Mouse (Mus musculus) embryonic facial prominence, embryonic 11.5 days (tissue): ENCODE results near the gene Adcy1. TPM values are rescaled to one million over a fixed set of nuclear protein-coding genes. Genes with fewer than 3 reads are reported as not detected.
A peak's percentile ranks its signal among the peaks of the same experiment; 100 is the strongest.

ENCODE experiments used
- ATAC-seq: fragments of 200-750 bp; cut with Nextera tagmentation; replicated peaks from 2 replicates; pipeline ENCODE4 v1.8.0; 2017; ENCODE audit warnings: low read depth; ENCODE audit not compliant: insufficient number of reproducible peaks, low FRiP score, low TSS enrichment
- DNase-seq: peaks from one replicate; pipeline ENCODE4 v3.0.0-alpha.2; 2015; ENCODE audit warnings: low spot score
- H3K27ac ChIP-seq: fragments of 300-500 bp; sonication (generic); replicated peaks from 2 replicates; pipeline ENCODE4 v1.5.1; 2014; ENCODE audit warnings: mild to moderate bottlenecking, low read depth, low read length, control low read depth
- H3K27me3 ChIP-seq: fragments of 300-500 bp; sonication (generic); 2 replicates; pipeline ENCODE4 v1.6.1; 2014; ENCODE audit warnings: mild to moderate bottlenecking, low read length, moderate library complexity, mixed read lengths; ENCODE audit not compliant: control insufficient read depth, insufficient read depth
- H3K36me3 ChIP-seq: fragments of 300-500 bp; sonication (generic); replicated peaks from 2 replicates; pipeline ENCODE4 v1.6.1; 2014; ENCODE audit warnings: low read depth, mild to moderate bottlenecking, low read length, moderate library complexity, mixed read lengths; ENCODE audit not compliant: control insufficient read depth, insufficient read depth
- H3K4me1 ChIP-seq: fragments of 300-500 bp; sonication (generic); 2 replicates; pipeline ENCODE4 v1.6.1; 2014; ENCODE audit warnings: low read length, mixed read lengths; ENCODE audit not compliant: control insufficient read depth, insufficient read depth
- H3K4me2 ChIP-seq: fragments of 300-500 bp; sonication (generic); 2 replicates; pipeline ENCODE4 v1.6.1; 2014; ENCODE audit warnings: low read depth, mild to moderate bottlenecking, control low read depth, low read length, moderate library complexity
- H3K4me3 ChIP-seq: fragments of 300-500 bp; sonication (generic); 2 replicates; pipeline ENCODE4 v1.5.1; 2014; ENCODE audit warnings: low read depth, low read length, control low read depth
- H3K9ac ChIP-seq: fragments of 300-500 bp; sonication (generic); replicated peaks from 2 replicates; pipeline ENCODE4 v1.6.1; 2014; ENCODE audit warnings: mild to moderate bottlenecking, control low read depth, low read length
- H3K9me3 ChIP-seq: fragments of 300-500 bp; sonication (generic); replicated peaks from 2 replicates; pipeline ENCODE4 v1.6.1; 2016; ENCODE audit warnings: mild to moderate bottlenecking, low read length, inconsistent platforms, mixed read lengths; ENCODE audit not compliant: control insufficient read depth
- WGBS: fragments of 180-500 bp; shearing (Covaris S2); extraction: QIAGEN DNeasy Blood & Tissue Kit; methylation state at CpG from one replicate; pipeline ENCODE4 v1.1.7; 2014; 5-methylcytosine and 5-hydroxymethylcytosine counted together
- polyA plus RNA-seq: library from polyadenylated mRNA; unstranded; fragments of >200 nt; fragmentation: Nextera tagmentation; extraction: Ambion mirVana; gene quantifications from 2 replicates; pipeline ENCODE4 v1.2.1, GENCODE M21; 2014

Gene Adcy1
- polyA plus RNA-seq, 1 experiment from 2014 or later, result 1.3 TPM

DNA sequence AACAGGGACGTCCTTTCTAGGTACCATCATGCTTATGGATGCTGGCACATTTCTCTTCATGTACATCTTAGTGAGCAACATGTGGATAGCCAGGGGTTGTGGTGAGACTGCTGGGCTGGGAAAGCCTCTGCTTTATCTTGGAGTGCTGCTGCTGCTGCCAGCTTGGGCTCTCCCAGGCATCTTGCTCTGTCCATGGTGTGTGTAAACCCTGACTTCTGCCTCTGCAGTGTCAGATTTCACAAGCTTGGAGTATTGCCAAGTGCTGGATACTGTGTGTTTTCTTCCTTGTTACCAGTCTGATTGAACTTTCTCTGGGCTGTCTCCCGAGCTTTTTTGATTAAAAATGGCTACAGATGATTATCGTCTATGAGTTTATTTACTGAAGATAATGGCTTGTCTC is 79.4 kb downstream of the Adcy1 start:
- Histone ChIP-seq H3K27ac (no peak overlapping the region), H3K4me3 (no peak overlapping the region), H3K27me3 (no peaks in the 10 kb centered on the region), H3K9me3 (no peaks in the 10 kb centered on the region), H3K36me3 (no peaks in the 10 kb centered on the region), H3K9ac (no peak overlapping the region), H3K4me1 (no peaks in the 10 kb centered on the region; the same call in 1 of the 2 replicates), H3K4me2 (no peak overlapping the region)
- ATAC-seq (0 out of 2 replicates have a peak, but pooled peaks have one; percentile 56), DNase-seq (peak; percentile 77)
- WGBS, result 63% methylated on average over 3 of the region's 3 CpGs

DNA sequence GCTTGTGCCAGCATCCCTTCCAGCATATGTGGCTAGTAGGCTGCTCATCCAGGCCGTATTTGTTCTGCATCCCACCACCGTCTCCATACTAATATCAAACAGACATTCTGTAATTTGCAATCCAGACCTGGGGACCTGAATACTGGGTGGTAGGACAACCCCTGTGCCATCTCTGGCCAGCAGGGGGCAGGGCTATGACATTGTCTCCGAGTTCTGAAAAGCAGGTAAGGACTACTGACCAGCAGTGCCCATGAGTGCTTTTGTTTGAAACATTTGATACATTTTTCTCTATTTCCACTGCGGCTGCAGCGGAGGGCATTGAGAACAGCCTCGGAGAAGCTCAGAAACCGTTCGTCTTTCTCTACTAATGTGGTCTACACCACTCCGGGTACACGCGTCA is 81.1 kb downstream of the Adcy1 start:
- ATAC-seq, result no peak
- H3K9ac ChIP-seq, result no peak overlapping the region
- H3K4me3 ChIP-seq, result no peak overlapping the region
- no peaks in the 10 kb centered on the region; the same call in 1 of the 2 replicates for H3K4me1 ChIP-seq
- H3K27me3 ChIP-seq, result no peaks in the 10 kb centered on the region
- no peak overlapping the region for H3K4me2 ChIP-seq
- DNase-seq, result peak; percentile 20
- H3K27ac ChIP-seq, result no peak overlapping the region
- H3K9me3 ChIP-seq, result no peaks in the 10 kb centered on the region
- 85% methylated on average over 11 of the region's 11 CpGs for WGBS
- no peaks in the 10 kb centered on the region for H3K36me3 ChIP-seq

DNA sequence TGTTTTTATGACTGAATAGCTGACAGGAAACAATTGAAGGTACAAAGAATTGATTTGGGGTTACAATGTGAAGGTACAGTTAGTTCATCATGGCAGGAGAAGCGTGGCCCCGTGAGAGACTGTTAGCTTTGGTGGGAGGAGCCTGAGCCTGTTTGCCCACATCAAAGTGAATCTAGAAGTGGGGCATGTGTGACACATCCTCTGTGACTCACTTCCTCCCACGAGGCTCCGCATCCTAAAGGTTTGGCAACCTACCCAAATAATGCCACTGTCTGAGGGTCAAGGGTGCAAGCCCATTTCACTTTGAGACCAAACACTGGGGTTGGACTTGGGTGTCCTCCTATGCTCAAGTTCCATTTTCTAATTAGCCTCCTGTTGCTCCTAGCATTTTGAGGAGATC is 81.9 kb downstream of the Adcy1 start:
- no peaks in the 10 kb centered on the region for H3K27me3 ChIP-seq
- H3K9me3 ChIP-seq, result no peaks in the 10 kb centered on the region
- no peaks in the 10 kb centered on the region; the same call in 1 of the 2 replicates for H3K4me1 ChIP-seq
- ATAC-seq (no peak), DNase-seq (no peak)
- 80% methylated on average over 4 of the region's 4 CpGs for WGBS
- H3K4me2 ChIP-seq, result no peak overlapping the region
- no peak overlapping the region for H3K27ac ChIP-seq
- H3K4me3 ChIP-seq, result no peak overlapping the region
- H3K36me3 ChIP-seq, result no peaks in the 10 kb centered on the region
- H3K9ac ChIP-seq, result no peak overlapping the region

DNA sequence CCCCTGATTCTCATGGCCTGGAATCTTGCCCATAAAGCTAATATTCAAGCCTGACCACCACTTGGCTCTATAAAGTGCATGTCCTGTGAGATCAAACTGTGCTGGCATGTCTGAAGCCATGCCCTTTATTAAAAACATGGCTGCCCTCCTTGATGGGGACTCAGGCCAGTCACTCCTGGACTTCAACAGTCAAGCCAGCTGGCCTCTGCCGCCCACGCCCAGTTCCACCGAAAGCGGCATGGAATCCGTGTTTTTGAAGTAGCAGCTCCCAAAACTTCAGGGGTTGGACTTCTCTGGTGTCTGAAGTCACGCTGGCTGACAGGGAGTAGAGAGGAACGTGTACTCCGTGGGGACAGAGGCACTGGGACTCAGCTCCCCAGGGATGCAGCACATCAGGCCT is 84.2 kb downstream of the Adcy1 start:
- H3K27me3 ChIP-seq, result no peaks in the 10 kb centered on the region
- H3K4me2 ChIP-seq, result no peak overlapping the region
- DNase-seq (no peak), ATAC-seq (no peak)
- no peak overlapping the region for H3K27ac ChIP-seq
- H3K9me3 ChIP-seq, result no peaks in the 10 kb centered on the region
- no peak overlapping the region for H3K9ac ChIP-seq
- H3K4me3 ChIP-seq, result no peak overlapping the region
- H3K36me3 ChIP-seq, result no peaks in the 10 kb centered on the region
- 92% methylated on average over 8 of the region's 8 CpGs for WGBS
- no peaks in the 10 kb centered on the region; the same call in 1 of the 2 replicates for H3K4me1 ChIP-seq

DNA sequence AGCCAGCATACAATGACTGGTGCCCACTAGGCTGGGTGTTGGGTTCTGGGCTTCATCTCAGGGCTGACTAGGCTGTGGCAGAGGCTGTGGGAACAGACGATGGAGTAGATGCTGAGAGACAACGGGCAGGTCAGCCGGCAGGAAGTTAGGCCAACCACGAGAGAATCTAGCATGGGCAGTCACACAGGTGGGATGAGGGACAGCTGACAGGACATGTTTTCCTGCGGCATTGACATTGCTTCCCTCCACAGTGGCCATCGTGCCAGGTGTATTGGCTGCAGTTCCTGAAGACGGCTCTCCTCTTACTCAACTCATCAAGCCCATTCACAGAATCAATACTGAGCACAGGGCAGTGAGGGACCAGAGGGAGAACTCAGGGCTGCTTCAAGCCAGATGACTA is 84.7 kb downstream of the Adcy1 start:
- no peaks in the 10 kb centered on the region for H3K27me3 ChIP-seq
- H3K4me3 ChIP-seq, result no peak overlapping the region
- H3K27ac ChIP-seq, result no peak overlapping the region
- ATAC-seq, result no peak
- H3K9ac ChIP-seq, result no peak overlapping the region
- no peaks in the 10 kb centered on the region for H3K4me1 ChIP-seq
- H3K9me3 ChIP-seq, result no peaks in the 10 kb centered on the region
- DNase-seq, result no peak
- 86% methylated on average over 7 of the region's 7 CpGs for WGBS
- H3K36me3 ChIP-seq, result no peaks in the 10 kb centered on the region
- H3K4me2 ChIP-seq, result no peak overlapping the region

DNA sequence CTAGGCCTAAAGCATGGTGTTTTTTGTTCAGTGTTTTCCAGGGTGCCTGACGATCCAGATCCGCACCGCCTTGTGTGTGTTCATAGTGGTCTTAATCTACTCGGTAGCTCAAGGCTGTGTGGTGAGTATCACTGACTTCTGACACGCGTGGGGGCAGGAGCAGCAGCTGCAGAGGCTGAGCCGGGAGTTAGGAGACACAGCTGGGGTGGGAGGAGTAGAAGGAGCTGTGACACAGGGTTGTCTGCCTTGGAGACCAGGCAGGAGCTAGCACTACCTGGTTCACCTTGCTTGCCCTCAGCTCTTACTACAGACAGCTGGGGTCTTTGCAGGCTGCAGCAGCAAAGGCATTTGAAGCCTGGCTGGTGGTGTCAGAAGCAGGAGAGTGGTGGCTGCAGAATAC is 86.2 kb downstream of the Adcy1 start:
- 82% methylated on average over 7 of the region's 7 CpGs for WGBS

DNA sequence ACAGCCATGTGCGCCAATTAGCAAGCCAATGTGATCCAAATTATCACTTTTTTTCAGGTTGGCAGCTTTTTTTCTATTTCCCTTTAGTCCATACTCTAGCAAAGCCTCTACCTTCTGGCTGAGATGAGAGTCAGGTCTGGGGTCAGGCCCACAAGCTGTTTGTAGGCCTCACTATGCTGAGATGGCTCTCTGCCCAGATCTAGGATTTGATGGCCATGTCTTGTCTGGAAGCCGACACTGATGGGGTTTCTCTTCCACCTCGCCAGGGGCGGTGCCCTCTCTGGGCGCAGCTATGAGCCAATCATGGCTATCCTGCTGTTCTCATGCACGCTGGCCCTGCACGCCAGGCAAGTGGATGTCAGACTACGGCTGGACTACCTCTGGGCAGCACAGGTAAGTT is 87.2 kb downstream of the Adcy1 start:
- no peak overlapping the region for H3K4me3 ChIP-seq
- DNase-seq (no peak), ATAC-seq (no peak)
- no peak overlapping the region for H3K9ac ChIP-seq
- H3K27me3 ChIP-seq, result no peaks in the 10 kb centered on the region
- no peaks in the 10 kb centered on the region for H3K36me3 ChIP-seq
- H3K9me3 ChIP-seq, result no peaks in the 10 kb centered on the region
- no peaks in the 10 kb centered on the region for H3K4me1 ChIP-seq
- H3K27ac ChIP-seq, result no peak overlapping the region
- H3K4me2 ChIP-seq, result no peak overlapping the region
- 94% methylated on average over 8 of the region's 8 CpGs for WGBS

More for the DNA sequence above, 86.2 kb downstream of the Adcy1 start:
- no peak overlapping the region for H3K4me2 ChIP-seq
- no peaks in the 10 kb centered on the region for H3K36me3 ChIP-seq
- no peaks in the 10 kb centered on the region for H3K27me3 ChIP-seq
- no peak overlapping the region for H3K4me3 ChIP-seq
- no peak for DNase-seq
- H3K9ac ChIP-seq, result no peak overlapping the region
- H3K4me1 ChIP-seq, result no peaks in the 10 kb centered on the region
- no peak overlapping the region for H3K27ac ChIP-seq
- no peak for ATAC-seq
- H3K9me3 ChIP-seq, result no peaks in the 10 kb centered on the region

DNA sequence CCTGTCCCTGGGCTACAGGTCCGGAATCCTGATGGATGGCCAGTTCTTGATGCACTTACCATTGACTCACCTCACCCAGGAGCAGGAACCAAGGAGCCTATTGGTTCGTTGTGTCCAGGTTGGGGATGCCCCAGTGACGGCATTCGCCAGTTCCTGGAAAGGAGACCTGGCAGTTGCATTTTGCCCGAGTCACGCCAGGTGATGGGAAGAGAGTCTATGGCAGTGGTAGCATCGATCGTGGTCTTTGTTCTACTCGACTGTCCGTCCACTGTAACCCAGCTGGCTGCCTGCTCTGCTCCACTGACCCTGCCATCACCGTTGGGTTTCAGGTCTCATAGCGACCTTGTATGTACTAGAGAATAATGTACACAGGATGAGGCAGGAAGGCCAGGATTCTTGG is 89.1 kb downstream of the Adcy1 start:
- Histone ChIP-seq H3K27ac (no peak overlapping the region), H3K27me3 (no peaks in the 10 kb centered on the region), H3K9me3 (no peaks in the 10 kb centered on the region), H3K4me1 (no peaks in the 10 kb centered on the region), H3K4me3 (no peak overlapping the region), H3K9ac (no peak overlapping the region), H3K4me2 (no peak overlapping the region), H3K36me3 (no peaks in the 10 kb centered on the region)
- ATAC-seq, result no peak
- WGBS, result 93% methylated on average over 12 of the region's 12 CpGs
- DNase-seq, result no peak
